Mouse (Mus musculus): Measurements from ENCODE around the gene Mecom. TPM values are rescaled to one million over a fixed set of nuclear protein-coding genes. Genes with fewer than 3 reads are reported as not detected.
"Not testable (repeated sequence)": the region's sequence is repeated elsewhere in the genome, so short reads cannot be mapped to it uniquely, and the experiment has no call there.

The Mecom gene
- polyA plus RNA-seq, 1 experiment from 2014 or later = 7.0 TPM

GRCm38 (mm10) chr3:30226928-30227370, 320.9 kb downstream of the Mecom start:
- Histone ChIP-seq H3K9ac (ENCODE audit: low read depth, low read length) (no peak overlapping the region), H3K9me3 (ENCODE audit: control insufficient read depth, low read length) (no peaks in the 10 kb centered on the region), H3K27ac (ENCODE audit: low read depth, low read length) (no peak overlapping the region), H3K4me2 (ENCODE audit: low read length) (peak overlapping the region; percentile 24; the same call in 1 of the 2 replicates), H3K27me3 (replicated peaks; ENCODE audit: control insufficient read depth, insufficient read depth, low read length) (peaks cover 7% of the 10 kb centered on the region; the same call in 1 of the 2 replicates), H3K4me3 (ENCODE audit: low read length) (no peak overlapping the region), H3K4me1 (ENCODE audit: control insufficient read depth, insufficient read depth, low read depth, low read length) (peaks cover 4% of the 10 kb centered on the region), H3K36me3 (ENCODE audit: control insufficient read depth, insufficient read depth, low read length) (no peaks in the 10 kb centered on the region)
- WGBS = 18% methylated on average over 12 of the region's 13 CpGs
- ATAC-seq = peak; percentile 94

- not testable (repeated sequence) for H3K36me3 ChIP-seq (ENCODE audit: control insufficient read depth, insufficient read depth, low read length); ATAC-seq; H3K9ac ChIP-seq (ENCODE audit: low read depth, low read length); H3K4me2 ChIP-seq (ENCODE audit: low read length); H3K27me3 ChIP-seq (replicated peaks; ENCODE audit: control insufficient read depth, insufficient read depth, low read length); H3K27ac ChIP-seq (ENCODE audit: low read depth, low read length); H3K4me3 ChIP-seq (ENCODE audit: low read length); H3K4me1 ChIP-seq (ENCODE audit: control insufficient read depth, insufficient read depth, low read depth, low read length); H3K9me3 ChIP-seq (ENCODE audit: control insufficient read depth, low read length)
- WGBS = 92% methylated on average over 6 of the region's 6 CpGs
Observed at GRCm38 (mm10) chr3:30225200-30225599, 322.6 kb downstream of the Mecom start.

GRCm38 (mm10) chr3:30220701-30221412, 327.0 kb downstream of the Mecom start:
- H3K4me3 ChIP-seq (ENCODE audit: low read length) = no peak overlapping the region
- no peaks in the 10 kb centered on the region for H3K36me3 ChIP-seq (ENCODE audit: control insufficient read depth, insufficient read depth, low read length)
- peaks cover 4% of the 10 kb centered on the region for H3K27me3 ChIP-seq (replicated peaks; ENCODE audit: control insufficient read depth, insufficient read depth, low read length)
- no peak overlapping the region for H3K9ac ChIP-seq (ENCODE audit: low read depth, low read length)
- no peak for ATAC-seq
- no peak overlapping the region for H3K27ac ChIP-seq (ENCODE audit: low read depth, low read length)
- H3K4me1 ChIP-seq (ENCODE audit: control insufficient read depth, insufficient read depth, low read depth, low read length) = peaks cover 8% of the 10 kb centered on the region
- no peak overlapping the region for H3K4me2 ChIP-seq (ENCODE audit: low read length)
- H3K9me3 ChIP-seq (ENCODE audit: control insufficient read depth, low read length) = no peaks in the 10 kb centered on the region
- WGBS = 40% methylated on average over 19 of the region's 19 CpGs

- no peak overlapping the region for H3K9ac ChIP-seq (ENCODE audit: low read depth, low read length)
- 31% methylated on average over 8 of the region's 8 CpGs for WGBS
Observed at GRCm38 (mm10) chr3:30219891-30220290, 327.9 kb downstream of the Mecom start.

GRCm38 (mm10) chr3:30219190-30219884, 328.5 kb downstream of the Mecom start:
- no peak for ATAC-seq
- Histone ChIP-seq H3K4me1 (ENCODE audit: control insufficient read depth, insufficient read depth, low read depth, low read length) (peaks cover 8% of the 10 kb centered on the region), H3K27ac (ENCODE audit: low read depth, low read length) (no peak overlapping the region), H3K4me3 (ENCODE audit: low read length) (peak overlapping the region; percentile 32), H3K9me3 (ENCODE audit: control insufficient read depth, low read length) (no peaks in the 10 kb centered on the region), H3K4me2 (ENCODE audit: low read length) (peak overlapping the region; percentile 65), H3K27me3 (replicated peaks; ENCODE audit: control insufficient read depth, insufficient read depth, low read length) (peaks cover 2% of the 10 kb centered on the region), H3K9ac (ENCODE audit: low read depth, low read length) (no peak overlapping the region), H3K36me3 (ENCODE audit: control insufficient read depth, insufficient read depth, low read length) (no peaks in the 10 kb centered on the region)
- WGBS = 2% methylated on average over 21 of the region's 21 CpGs

More at GRCm38 (mm10) chr3:30219891-30220290, 327.9 kb downstream of the Mecom start:
- Histone ChIP-seq H3K4me3 (ENCODE audit: low read length) (peak overlapping the region; percentile 32), H3K4me1 (ENCODE audit: control insufficient read depth, insufficient read depth, low read depth, low read length) (peaks cover 8% of the 10 kb centered on the region), H3K27ac (ENCODE audit: low read depth, low read length) (no peak overlapping the region), H3K27me3 (replicated peaks; ENCODE audit: control insufficient read depth, insufficient read depth, low read length) (peaks cover 3% of the 10 kb centered on the region), H3K36me3 (ENCODE audit: control insufficient read depth, insufficient read depth, low read length) (no peaks in the 10 kb centered on the region), H3K9me3 (ENCODE audit: control insufficient read depth, low read length) (no peaks in the 10 kb centered on the region), H3K4me2 (ENCODE audit: low read length) (peak overlapping the region; percentile 65)
- ATAC-seq = no peak

- Histone ChIP-seq H3K4me3 (ENCODE audit: low read length) (no peak overlapping the region), H3K27me3 (replicated peaks; ENCODE audit: control insufficient read depth, insufficient read depth, low read length) (0 out of 2 replicates have a peak, but pooled peaks cover 2% of the 10 kb centered on the region), H3K36me3 (ENCODE audit: control insufficient read depth, insufficient read depth, low read length) (no peaks in the 10 kb centered on the region), H3K9me3 (ENCODE audit: control insufficient read depth, low read length) (no peaks in the 10 kb centered on the region), H3K9ac (ENCODE audit: low read depth, low read length) (no peak overlapping the region), H3K4me2 (ENCODE audit: low read length) (no peak overlapping the region), H3K4me1 (ENCODE audit: control insufficient read depth, insufficient read depth, low read depth, low read length) (peaks cover 7% of the 10 kb centered on the region), H3K27ac (ENCODE audit: low read depth, low read length) (no peak overlapping the region)
- WGBS = 63% methylated on average over 4 of the region's 4 CpGs
- ATAC-seq = no peak
Observed at GRCm38 (mm10) chr3:30214607-30215006, 333.2 kb downstream of the Mecom start.

- ATAC-seq = no peak
- WGBS = 39% methylated on average over 7 of the region's 7 CpGs
- Histone ChIP-seq H3K27ac (ENCODE audit: low read depth, low read length) (no peak overlapping the region), H3K27me3 (replicated peaks; ENCODE audit: control insufficient read depth, insufficient read depth, low read length) (0 out of 2 replicates have a peak, but pooled peaks cover 2% of the 10 kb centered on the region), H3K9me3 (ENCODE audit: control insufficient read depth, low read length) (no peaks in the 10 kb centered on the region), H3K4me3 (ENCODE audit: low read length) (no peak overlapping the region), H3K4me1 (ENCODE audit: control insufficient read depth, insufficient read depth, low read depth, low read length) (no peaks in the 10 kb centered on the region), H3K4me2 (ENCODE audit: low read length) (no peak overlapping the region), H3K9ac (ENCODE audit: low read depth, low read length) (no peak overlapping the region), H3K36me3 (ENCODE audit: control insufficient read depth, insufficient read depth, low read length) (no peaks in the 10 kb centered on the region)
Observed at GRCm38 (mm10) chr3:30213540-30214170, 334.2 kb downstream of the Mecom start.

GRCm38 (mm10) chr3:30212802-30213201, 335.0 kb downstream of the Mecom start:
- WGBS = 65% methylated on average over 3 of the region's 3 CpGs
- no peaks in the 10 kb centered on the region for H3K4me1 ChIP-seq (ENCODE audit: control insufficient read depth, insufficient read depth, low read depth, low read length)
- H3K4me2 ChIP-seq (ENCODE audit: low read length) = no peak overlapping the region
- no peak overlapping the region for H3K27ac ChIP-seq (ENCODE audit: low read depth, low read length)
- H3K9me3 ChIP-seq (ENCODE audit: control insufficient read depth, low read length) = no peaks in the 10 kb centered on the region
- ATAC-seq = no peak
- H3K4me3 ChIP-seq (ENCODE audit: low read length) = no peak overlapping the region
- H3K36me3 ChIP-seq (ENCODE audit: control insufficient read depth, insufficient read depth, low read length) = no peaks in the 10 kb centered on the region
- 0 out of 2 replicates have a peak, but pooled peaks cover 2% of the 10 kb centered on the region for H3K27me3 ChIP-seq (replicated peaks; ENCODE audit: control insufficient read depth, insufficient read depth, low read length)
- H3K9ac ChIP-seq (ENCODE audit: low read depth, low read length) = no peak overlapping the region

- H3K9ac ChIP-seq (ENCODE audit: low read depth, low read length) = no peak overlapping the region
- H3K9me3 ChIP-seq (ENCODE audit: control insufficient read depth, low read length) = no peaks in the 10 kb centered on the region
- H3K4me2 ChIP-seq (ENCODE audit: low read length) = no peak overlapping the region
- no peaks in the 10 kb centered on the region for H3K4me1 ChIP-seq (ENCODE audit: control insufficient read depth, insufficient read depth, low read depth, low read length)
- H3K36me3 ChIP-seq (ENCODE audit: control insufficient read depth, insufficient read depth, low read length) = no peaks in the 10 kb centered on the region
- no peak for ATAC-seq
- no peak overlapping the region for H3K27ac ChIP-seq (ENCODE audit: low read depth, low read length)
- H3K4me3 ChIP-seq (ENCODE audit: low read length) = no peak overlapping the region
- H3K27me3 ChIP-seq (replicated peaks; ENCODE audit: control insufficient read depth, insufficient read depth, low read length) = 0 out of 2 replicates have a peak, but pooled peaks cover 2% of the 10 kb centered on the region
Observed at GRCm38 (mm10) chr3:30209131-30209530, 338.7 kb downstream of the Mecom start.
